Mouse (Mus musculus): ENCODE results near the gene Slc7a4. TPM values are rescaled to one million over a fixed set of nuclear protein-coding genes. Genes with fewer than 3 reads are reported as not detected.

Gene Slc7a4
- polyA plus RNA-seq, 1 experiment from 2014 or later = 1.9 TPM

DNA sequence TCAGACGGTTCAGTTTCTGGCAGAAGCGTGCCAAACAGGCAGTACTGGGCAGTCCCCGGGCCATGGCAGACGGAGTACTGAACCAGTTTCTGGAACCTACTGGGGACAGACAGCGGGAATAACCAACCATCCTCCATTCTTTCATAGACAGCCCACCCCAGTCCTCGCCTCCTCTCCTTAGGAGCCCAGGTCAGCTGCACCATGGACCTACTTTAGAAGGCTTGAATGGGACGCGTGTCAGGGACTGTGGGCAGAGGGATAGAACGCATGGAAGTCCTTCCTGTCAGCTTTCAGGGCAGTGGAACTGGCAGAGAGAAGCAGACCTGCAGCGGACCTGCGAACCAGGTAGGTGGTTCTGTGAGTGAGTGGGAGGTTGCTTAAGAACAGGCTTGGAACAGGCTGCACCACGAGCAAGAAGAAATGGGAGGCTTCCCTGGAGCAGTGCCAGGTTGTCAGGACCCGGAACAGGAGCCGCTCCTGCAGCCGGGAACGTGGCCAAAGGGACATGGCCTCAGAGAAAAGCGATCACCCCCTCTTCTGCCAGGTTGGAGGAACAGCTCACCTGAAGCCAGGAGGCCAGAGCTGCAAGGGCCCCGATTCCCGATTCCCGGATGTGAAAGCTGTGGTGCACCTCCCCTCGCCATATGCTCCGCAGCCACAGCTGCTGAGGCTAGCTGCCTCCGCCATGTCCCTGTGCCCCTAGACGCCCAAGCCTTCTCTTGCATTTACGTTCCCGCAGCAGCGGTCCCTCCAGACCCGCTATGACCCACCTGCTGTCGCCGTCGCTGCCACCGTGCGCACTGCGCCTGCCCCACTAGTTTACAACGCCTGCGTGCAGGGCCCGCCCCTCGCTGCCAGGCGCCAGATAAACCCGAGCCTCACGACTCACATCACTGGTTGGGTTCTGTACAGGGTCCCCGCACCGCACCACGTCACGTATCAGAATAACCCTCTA is 6.9 kb downstream of the Slc7a4 start:
- ATAC-seq (ENCODE audit: low FRiP score) (peak; percentile 51; the same call in 1 of the 2 replicates), DNase-seq (ENCODE audit: low spot score) (peak; percentile 52)
- Histone ChIP-seq H3K4me2 (replicated peaks; ENCODE audit: low read depth, low read length) (peak overlapping the region; percentile 68), H3K9me3 (ENCODE audit: control insufficient read depth, low read length) (no peaks in the 10 kb centered on the region), H3K9ac (ENCODE audit: low read depth, low read length) (peak overlapping the region; percentile 59; the same call in 1 of the 2 replicates), H3K4me3 (ENCODE audit: low read depth, low read length) (peak overlapping the region; percentile 36), H3K36me3 (ENCODE audit: control insufficient read depth, insufficient read depth, low read length) (no peaks in the 10 kb centered on the region), H3K27me3 (ENCODE audit: control insufficient read depth, insufficient read depth, low read length) (peaks cover 21% of the 10 kb centered on the region; the same call in 1 of the 2 replicates), H3K4me1 (replicated peaks; ENCODE audit: control insufficient read depth, insufficient read depth, low read length) (no peaks in the 10 kb centered on the region), H3K27ac (ENCODE audit: low read depth, low read length) (no peak overlapping the region)
- 13% methylated on average over 45 of the region's 45 CpGs for WGBS

- Histone ChIP-seq H3K4me3 (ENCODE audit: low read depth, low read length) (no peak overlapping the region), H3K27ac (ENCODE audit: low read depth, low read length) (no peak overlapping the region), H3K36me3 (ENCODE audit: control insufficient read depth, insufficient read depth, low read length) (no peaks in the 10 kb centered on the region), H3K27me3 (ENCODE audit: control insufficient read depth, insufficient read depth, low read length) (no peaks in the 10 kb centered on the region; the same call in 1 of the 2 replicates), H3K9ac (ENCODE audit: low read depth, low read length) (no peak overlapping the region), H3K4me2 (replicated peaks; ENCODE audit: low read depth, low read length) (no peak overlapping the region), H3K4me1 (replicated peaks; ENCODE audit: control insufficient read depth, insufficient read depth, low read length) (no peaks in the 10 kb centered on the region), H3K9me3 (ENCODE audit: control insufficient read depth, low read length) (no peaks in the 10 kb centered on the region)
- no peak for DNase-seq (ENCODE audit: low spot score)
- no peak for ATAC-seq (ENCODE audit: low FRiP score)
- 35% methylated on average over 4 of the region's 4 CpGs for WGBS
These were observed 16.8 kb downstream of the Slc7a4 start for GRCm38 (mm10) chr16:17566186-17566585.

DNA sequence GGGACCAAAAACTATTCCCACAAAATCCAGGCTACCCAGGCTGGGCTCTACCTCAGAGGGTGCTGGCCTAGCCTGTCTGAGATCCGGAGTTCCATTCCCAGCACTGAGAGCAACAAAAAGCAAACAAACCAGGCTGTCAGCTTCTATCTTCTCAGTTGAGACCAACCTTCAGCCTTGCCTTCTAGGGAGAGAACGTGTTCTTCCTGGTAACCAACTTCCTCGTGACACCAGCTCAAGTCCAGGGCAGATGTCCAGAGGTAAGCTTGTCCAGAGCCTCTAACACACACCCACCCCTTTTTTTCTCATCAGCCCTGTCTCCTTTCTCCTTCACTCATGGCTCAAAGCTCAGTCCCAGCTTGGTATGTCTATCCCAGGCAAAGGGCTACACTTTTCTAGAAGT is 18.2 kb downstream of the Slc7a4 start:
- Histone ChIP-seq H3K4me2 (replicated peaks; ENCODE audit: low read depth, low read length) (no peak overlapping the region), H3K27ac (ENCODE audit: low read depth, low read length) (no peak overlapping the region), H3K4me1 (replicated peaks; ENCODE audit: control insufficient read depth, insufficient read depth, low read length) (peaks cover 4% of the 10 kb centered on the region), H3K36me3 (ENCODE audit: control insufficient read depth, insufficient read depth, low read length) (no peaks in the 10 kb centered on the region), H3K9me3 (ENCODE audit: control insufficient read depth, low read length) (no peaks in the 10 kb centered on the region), H3K9ac (ENCODE audit: low read depth, low read length) (no peak overlapping the region), H3K27me3 (ENCODE audit: control insufficient read depth, insufficient read depth, low read length) (no peaks in the 10 kb centered on the region; the same call in 1 of the 2 replicates), H3K4me3 (ENCODE audit: low read depth, low read length) (no peak overlapping the region)
- WGBS = 70% methylated on average over 3 of the region's 3 CpGs
- no peak for ATAC-seq (ENCODE audit: low FRiP score)
- no peak for DNase-seq (ENCODE audit: low spot score)

DNA sequence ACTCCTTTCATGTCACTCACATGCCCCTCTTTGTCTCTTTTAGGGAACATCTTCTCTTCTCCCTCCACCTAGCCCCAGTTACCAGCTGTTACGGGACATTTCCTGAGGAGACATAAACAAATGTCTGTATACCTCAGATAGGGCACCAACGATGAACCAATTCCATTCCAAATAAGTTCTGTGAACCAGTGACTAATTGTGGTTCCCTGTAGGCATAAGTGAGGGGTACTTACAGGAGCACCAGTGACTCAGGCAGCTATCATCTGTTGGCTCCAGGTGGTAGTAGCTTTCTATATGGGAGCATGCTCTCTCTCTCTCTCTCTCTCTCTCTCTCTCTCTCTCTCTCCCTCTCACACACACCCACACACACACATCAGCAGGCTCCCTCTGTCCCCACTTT is 18.8 kb downstream of the Slc7a4 start:
- Histone ChIP-seq H3K4me2 (replicated peaks; ENCODE audit: low read depth, low read length) (no peak overlapping the region), H3K4me1 (replicated peaks; ENCODE audit: control insufficient read depth, insufficient read depth, low read length) (peaks cover 7% of the 10 kb centered on the region), H3K36me3 (ENCODE audit: control insufficient read depth, insufficient read depth, low read length) (no peaks in the 10 kb centered on the region), H3K9me3 (ENCODE audit: control insufficient read depth, low read length) (no peaks in the 10 kb centered on the region), H3K9ac (ENCODE audit: low read depth, low read length) (no peak overlapping the region), H3K27ac (ENCODE audit: low read depth, low read length) (no peak overlapping the region), H3K27me3 (ENCODE audit: control insufficient read depth, insufficient read depth, low read length) (no peaks in the 10 kb centered on the region; the same call in 1 of the 2 replicates), H3K4me3 (ENCODE audit: low read depth, low read length) (no peak overlapping the region)
- ATAC-seq (ENCODE audit: low FRiP score) = no peak
- DNase-seq (ENCODE audit: low spot score) = no peak
- WGBS = 80% methylated on average over 2 of the region's 2 CpGs

DNA sequence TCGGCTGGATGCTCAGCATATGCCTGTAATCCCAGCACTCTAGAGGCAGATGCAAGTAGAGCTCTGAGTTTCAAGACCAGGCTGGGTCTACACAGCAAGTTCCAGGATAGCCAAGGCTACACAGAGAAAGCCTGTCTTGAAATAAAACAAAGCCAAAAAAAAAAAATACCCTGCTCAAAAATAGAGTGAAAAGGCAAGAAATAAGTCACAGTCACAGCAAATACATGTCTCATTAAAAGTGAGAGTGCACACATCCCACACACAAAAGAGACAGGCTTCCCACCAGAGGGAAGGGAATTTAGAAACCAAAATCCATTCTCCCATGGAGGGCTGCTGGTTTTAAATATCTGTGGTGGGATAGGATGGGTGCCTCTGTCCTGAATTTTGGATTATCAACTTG is 19.4 kb downstream of the Slc7a4 start:
- Histone ChIP-seq H3K9me3 (ENCODE audit: control insufficient read depth, low read length) (no peaks in the 10 kb centered on the region), H3K27me3 (ENCODE audit: control insufficient read depth, insufficient read depth, low read length) (no peaks in the 10 kb centered on the region; the same call in 1 of the 2 replicates), H3K4me3 (ENCODE audit: low read depth, low read length) (no peak overlapping the region), H3K4me2 (replicated peaks; ENCODE audit: low read depth, low read length) (no peak overlapping the region), H3K9ac (ENCODE audit: low read depth, low read length) (no peak overlapping the region), H3K4me1 (replicated peaks; ENCODE audit: control insufficient read depth, insufficient read depth, low read length) (peaks cover 13% of the 10 kb centered on the region), H3K36me3 (ENCODE audit: control insufficient read depth, insufficient read depth, low read length) (no peaks in the 10 kb centered on the region), H3K27ac (ENCODE audit: low read depth, low read length) (no peak overlapping the region)
- WGBS = 47% methylated on average over 1 of the region's 1 CpGs
- DNase-seq (ENCODE audit: low spot score) = no peak
- ATAC-seq (ENCODE audit: low FRiP score) = no peak

DNA sequence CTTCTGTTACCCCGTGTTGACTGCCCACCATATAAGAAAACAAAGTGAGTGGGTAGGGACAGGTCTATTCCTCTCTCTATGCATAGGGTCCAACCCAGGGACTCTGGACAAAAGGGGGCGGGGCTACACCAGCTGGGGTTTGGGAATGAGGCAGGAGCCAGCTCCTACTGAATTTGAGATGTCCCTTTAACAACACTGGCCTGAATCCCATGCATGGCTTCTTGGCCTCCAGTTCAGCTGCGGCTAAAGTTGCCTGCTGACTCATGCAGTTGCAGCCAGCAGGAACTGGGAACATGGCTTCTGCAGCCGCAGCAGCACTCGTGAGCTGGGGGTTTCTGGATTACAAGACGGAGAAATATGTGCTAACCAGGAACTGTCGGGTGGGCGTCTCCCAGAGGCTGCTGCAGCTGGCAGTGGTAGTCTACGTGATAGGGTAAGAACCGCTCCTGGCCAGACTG is 21.2 kb downstream of the Slc7a4 start, which contains the start of gene P2rx6:
Gene P2rx6 (plus strand): TSS at position 135 of the 458 bp plus-strand sequence.
- Histone ChIP-seq H3K36me3 (ENCODE audit: control insufficient read depth, insufficient read depth, low read length) (no peaks in the 10 kb centered on the region), H3K9me3 (ENCODE audit: control insufficient read depth, low read length) (no peaks in the 10 kb centered on the region), H3K27me3 (ENCODE audit: control insufficient read depth, insufficient read depth, low read length) (no peaks in the 10 kb centered on the region; the same call in 1 of the 2 replicates), H3K9ac (ENCODE audit: low read depth, low read length) (peak within 1 kb of the TSS; percentile 31; the same call in 1 of the 2 replicates), H3K4me1 (replicated peaks; ENCODE audit: control insufficient read depth, insufficient read depth, low read length) (peaks cover 19% of the 10 kb centered on the region), H3K4me3 (ENCODE audit: low read depth, low read length) (peak within 1 kb of the TSS; percentile 22), H3K4me2 (replicated peaks; ENCODE audit: low read depth, low read length) (peak within 1 kb of the TSS; percentile 53), H3K27ac (ENCODE audit: low read depth, low read length) (peak within 1 kb of the TSS; percentile 31)
- ATAC-seq (ENCODE audit: low FRiP score) = peak; percentile 56; the same call in 1 of the 2 replicates
- DNase-seq (ENCODE audit: low spot score) = peak; percentile 68
- 2% methylated on average over 10 of the region's 10 CpGs for WGBS

- H3K4me1 ChIP-seq (replicated peaks; ENCODE audit: control insufficient read depth, insufficient read depth, low read length) = peaks cover 19% of the 10 kb centered on the region
- ATAC-seq (ENCODE audit: low FRiP score) (peak; percentile 65), DNase-seq (ENCODE audit: low spot score) (peak; percentile 72)
- H3K36me3 ChIP-seq (ENCODE audit: control insufficient read depth, insufficient read depth, low read length) = no peaks in the 10 kb centered on the region
- peak within 1 kb of the TSS; percentile 22 for H3K4me3 ChIP-seq (ENCODE audit: low read depth, low read length)
- under 1% methylated on average over 22 of the region's 22 CpGs for WGBS
- no peaks in the 10 kb centered on the region for H3K9me3 ChIP-seq (ENCODE audit: control insufficient read depth, low read length)
- peak within 1 kb of the TSS; percentile 31 for H3K27ac ChIP-seq (ENCODE audit: low read depth, low read length)
- H3K9ac ChIP-seq (ENCODE audit: low read depth, low read length) = 0 out of 2 replicates have a peak within 1 kb of the TSS, but pooled peaks have one; percentile 31
- H3K4me2 ChIP-seq (replicated peaks; ENCODE audit: low read depth, low read length) = peak within 1 kb of the TSS; percentile 53
- H3K27me3 ChIP-seq (ENCODE audit: control insufficient read depth, insufficient read depth, low read length) = no peaks in the 10 kb centered on the region; the same call in 1 of the 2 replicates
These were observed 21.8 kb downstream of the Slc7a4 start, which contains the start of gene Lrrc74b for GRCm38 (mm10) chr16:17561128-17561750. TSS of gene Lrrc74b (minus strand) at chr16:17561247.

DNA sequence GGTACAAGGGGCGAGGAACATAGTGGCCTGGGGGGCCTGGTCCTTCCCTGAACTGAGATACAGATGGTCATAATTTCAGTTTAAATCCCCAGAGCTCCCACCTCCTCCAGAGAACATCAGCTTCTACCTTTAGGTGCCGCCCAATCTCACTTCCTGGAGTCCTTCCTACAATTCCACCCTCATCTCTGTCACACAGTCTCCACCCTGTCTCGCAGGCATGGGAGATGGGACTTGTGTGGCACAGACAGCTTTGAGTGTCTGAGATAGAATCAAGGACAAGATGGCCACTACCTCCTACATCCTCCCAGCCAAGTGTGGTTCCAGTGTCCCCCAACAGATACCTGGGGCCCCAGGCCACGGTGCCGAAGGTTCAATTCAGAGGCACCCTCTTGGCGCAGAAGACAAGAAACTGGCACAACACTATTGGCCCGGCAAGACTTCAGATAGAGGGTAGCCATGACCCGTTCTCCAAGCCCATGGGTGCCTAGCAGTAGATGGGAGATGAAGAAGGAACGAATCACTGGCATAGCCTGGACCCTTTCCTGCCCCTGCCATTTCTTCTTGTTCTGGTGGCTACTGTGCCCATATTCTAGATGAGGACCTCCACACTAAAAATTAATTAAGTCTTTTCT is 23.5 kb downstream of the Slc7a4 start:
- ATAC-seq (ENCODE audit: low FRiP score) = no peak
- Histone ChIP-seq H3K9me3 (ENCODE audit: control insufficient read depth, low read length) (no peaks in the 10 kb centered on the region), H3K27ac (ENCODE audit: low read depth, low read length) (no peak overlapping the region; the same call in 1 of the 2 replicates), H3K9ac (ENCODE audit: low read depth, low read length) (peak overlapping the region; percentile 40; the same call in 1 of the 2 replicates), H3K4me1 (replicated peaks; ENCODE audit: control insufficient read depth, insufficient read depth, low read length) (peaks cover 22% of the 10 kb centered on the region), H3K4me3 (ENCODE audit: low read depth, low read length) (no peak overlapping the region), H3K36me3 (ENCODE audit: control insufficient read depth, insufficient read depth, low read length) (no peaks in the 10 kb centered on the region), H3K4me2 (replicated peaks; ENCODE audit: low read depth, low read length) (peak overlapping the region; percentile 25; the same call in 1 of the 2 replicates), H3K27me3 (ENCODE audit: control insufficient read depth, insufficient read depth, low read length) (no peaks in the 10 kb centered on the region; the same call in 1 of the 2 replicates)
- DNase-seq (ENCODE audit: low spot score) = no peak
- 59% methylated on average over 9 of the region's 9 CpGs for WGBS
